Mouse (Mus musculus): ENCODE results near the gene Smad3.

DNA sequence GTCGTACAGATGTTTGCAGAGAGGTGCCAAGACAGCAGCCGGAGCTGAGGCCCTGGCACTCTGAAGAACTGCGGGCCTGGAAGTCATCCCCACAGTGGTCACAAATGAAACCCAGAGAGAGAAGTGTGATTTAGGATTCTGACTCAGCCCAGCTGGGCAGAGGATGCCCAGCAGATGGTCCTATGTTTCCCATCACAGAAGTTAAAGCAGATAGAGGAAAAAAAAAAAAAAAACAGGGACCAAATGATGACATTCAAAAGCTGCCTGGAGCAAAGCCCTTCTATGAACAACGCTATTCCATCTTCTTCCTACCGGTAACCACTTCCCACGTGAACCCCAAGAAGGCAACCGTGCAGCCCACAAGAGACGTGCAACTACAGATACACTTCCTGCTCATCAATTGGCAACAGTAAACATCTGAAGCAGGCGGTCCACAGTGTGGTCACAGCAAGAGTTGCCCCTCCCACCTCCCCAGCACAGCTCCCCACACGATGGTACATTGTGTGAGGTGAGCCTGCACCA is 17.4 kb downstream of the Smad3 start:
- TF ChIP-seq CTCF (IDR thresholded peaks at IDR 0.05; ENCODE audit: control insufficient read depth, insufficient read depth, insufficient replicate concordance, low read depth, low read length) (no peak), POLR2A (IDR thresholded peaks at IDR 0.05; ENCODE audit: control insufficient read depth, low read depth, low read length) (no peak)
